Mouse (Mus musculus) bone marrow, adult 2 months (tissue): ENCODE measurements around the gene Rnf157.

Experiments
- CTCF ChIP-seq: fragments of 200-500 bp; IDR thresholded peaks from 2 replicates; pipeline ENCODE4 v1.5.1; 2011; ENCODE audit warnings: low read length, control low read depth; ENCODE audit not compliant: control insufficient read depth, insufficient read depth
- POLR2A ChIP-seq: fragments of 200-500 bp; IDR thresholded peaks from 2 replicates; pipeline ENCODE4 v1.6.1; 2011; ENCODE audit warnings: low read depth, mild to moderate bottlenecking, control low read depth, low read length, borderline replicate concordance; ENCODE audit not compliant: control insufficient read depth

DNA sequence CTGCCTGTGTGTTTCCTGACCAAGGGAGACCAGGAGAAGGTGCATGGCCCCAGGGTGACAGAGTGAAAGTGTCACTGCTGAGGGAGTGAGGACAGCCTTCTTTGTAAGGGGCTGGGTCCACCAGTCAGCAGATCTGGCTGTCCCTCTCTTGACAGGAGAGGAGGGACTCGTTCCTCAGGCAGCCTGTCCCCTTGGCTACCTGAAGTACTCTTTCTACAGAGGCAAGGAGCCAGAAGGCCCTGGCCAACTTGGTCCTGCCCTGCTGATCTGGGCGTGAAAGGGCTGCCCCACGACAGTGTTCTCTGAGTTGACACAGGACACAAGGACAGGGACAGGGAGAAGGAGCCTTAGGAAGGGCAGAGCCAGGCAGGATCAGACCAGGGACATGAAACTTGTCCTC, 115.8 kb downstream of the Rnf157 start:
- no peak for TF ChIP-seq POLR2A
- TF ChIP-seq CTCF = no peak
